Mouse (Mus musculus) kidney, embryonic 16.5 days (tissue): ENCODE data around the gene Hdac9. TPM values are rescaled to one million over a fixed set of nuclear protein-coding genes. Genes with fewer than 3 reads are reported as not detected.

ENCODE experiments used
- ATAC-seq: fragments of 200-750 bp; cut with Nextera tagmentation; 2 replicates; pipeline ENCODE4 v1.8.0; 2017; ENCODE audit warnings: moderate TSS enrichment; ENCODE audit not compliant: low FRiP score, low TSS enrichment
- H3K27ac ChIP-seq: fragments of 300-500 bp; sonication (generic); 2 replicates; pipeline ENCODE4 v1.5.1; 2014; ENCODE audit warnings: low read length
- H3K27me3 ChIP-seq: fragments of 300-500 bp; sonication (generic); 2 replicates; pipeline ENCODE4 v1.6.1; 2014; ENCODE audit warnings: low read length, control low read depth, mixed read lengths; ENCODE audit not compliant: insufficient read depth
- H3K36me3 ChIP-seq: fragments of 300-500 bp; sonication (generic); 2 replicates; pipeline ENCODE4 v1.6.1; 2014; ENCODE audit warnings: low read length, control low read depth, mixed read lengths; ENCODE audit not compliant: insufficient read depth
- H3K4me1 ChIP-seq: fragments of 300-500 bp; sonication (generic); 2 replicates; pipeline ENCODE4 v1.6.1; 2014; ENCODE audit warnings: low read length, control low read depth, mixed read lengths; ENCODE audit not compliant: insufficient read depth
- H3K4me2 ChIP-seq: fragments of 300-500 bp; sonication (generic); replicated peaks from 2 replicates; pipeline ENCODE4 v1.6.1; 2014; ENCODE audit warnings: low read depth, low read length
- H3K4me3 ChIP-seq: fragments of 300-500 bp; sonication (generic); 2 replicates; pipeline ENCODE4 v1.5.1; 2014; ENCODE audit warnings: mild to moderate bottlenecking, low read length
- H3K9ac ChIP-seq: fragments of 300-500 bp; sonication (generic); replicated peaks from 2 replicates; pipeline ENCODE4 v1.6.1; 2014; ENCODE audit warnings: low read length
- H3K9me3 ChIP-seq: fragments of 300-500 bp; sonication (generic); 2 replicates; pipeline ENCODE4 v1.6.1; 2016; ENCODE audit warnings: low read length, control low read depth
- WGBS: fragments of 180-500 bp; shearing (Covaris S2); extraction: QIAGEN DNeasy Blood & Tissue Kit; methylation state at CpG from one replicate; pipeline ENCODE4 v1.1.7; 2014; 5-methylcytosine and 5-hydroxymethylcytosine counted together
- polyA plus RNA-seq: library from polyadenylated mRNA; unstranded; fragments of >200 nt; fragmentation: Nextera tagmentation; extraction: Ambion mirVana; gene quantifications from 2 replicates; pipeline ENCODE4 v1.2.1, GENCODE M21; 2015

The Hdac9 gene
- polyA plus RNA-seq, 1 experiment from 2014 or later, result 3.9 TPM

- ATAC-seq, result no peak
- Histone ChIP-seq H3K9me3 (no peaks in the 10 kb centered on the region), H3K36me3 (no peaks in the 10 kb centered on the region), H3K4me1 (no peaks in the 10 kb centered on the region), H3K27ac (no peak overlapping the region), H3K4me2 (no peak overlapping the region), H3K27me3 (no peaks in the 10 kb centered on the region), H3K9ac (no peak overlapping the region), H3K4me3 (no peak overlapping the region)
- WGBS, result 76% methylated on average over 2 of the region's 2 CpGs
Observed at GRCm38 (mm10) chr12:34874926-34875325, 42.0 kb downstream of the Hdac9 start.

DNA sequence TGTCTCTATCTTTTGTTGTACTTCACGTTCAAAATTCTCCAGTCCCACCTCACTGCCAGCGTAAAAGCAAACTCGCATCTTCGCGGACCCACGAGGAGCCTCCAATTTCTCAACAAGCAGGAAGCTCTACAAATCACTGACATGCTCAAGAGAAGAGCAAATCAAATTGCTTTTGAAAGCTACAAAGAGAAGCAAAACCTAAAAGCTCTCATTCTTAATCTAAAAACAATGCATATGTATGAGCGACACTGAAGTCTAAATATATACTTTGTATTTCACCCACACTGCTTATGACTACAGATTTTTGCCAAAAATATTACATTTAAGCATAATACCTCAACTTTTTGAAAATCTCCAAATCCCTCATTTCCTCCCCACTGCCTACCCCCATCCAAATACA lies 45.9 kb downstream of the Hdac9 start:
- Histone ChIP-seq H3K9ac (no peak overlapping the region), H3K4me2 (no peak overlapping the region), H3K4me3 (no peak overlapping the region), H3K9me3 (no peaks in the 10 kb centered on the region), H3K27me3 (no peaks in the 10 kb centered on the region), H3K36me3 (no peaks in the 10 kb centered on the region), H3K4me1 (no peaks in the 10 kb centered on the region), H3K27ac (no peak overlapping the region)
- ATAC-seq, result no peak
- 70% methylated on average over 7 of the region's 7 CpGs for WGBS

GRCm38 (mm10) chr12:34841196-34841595 lies 75.7 kb downstream of the Hdac9 start:
- Histone ChIP-seq H3K9ac (no peak overlapping the region), H3K27me3 (no peaks in the 10 kb centered on the region), H3K4me1 (no peaks in the 10 kb centered on the region), H3K4me2 (no peak overlapping the region), H3K27ac (no peak overlapping the region), H3K9me3 (no peaks in the 10 kb centered on the region), H3K4me3 (no peak overlapping the region), H3K36me3 (no peaks in the 10 kb centered on the region)
- no peak for ATAC-seq
- WGBS, result 86% methylated on average over 4 of the region's 4 CpGs

GRCm38 (mm10) chr12:34837318-34837717 lies 79.6 kb downstream of the Hdac9 start:
- WGBS, result 68% methylated on average over 5 of the region's 5 CpGs
- no peaks in the 10 kb centered on the region for H3K4me1 ChIP-seq
- no peaks in the 10 kb centered on the region for H3K27me3 ChIP-seq
- no peak overlapping the region for H3K9ac ChIP-seq
- H3K36me3 ChIP-seq, result no peaks in the 10 kb centered on the region
- H3K27ac ChIP-seq, result no peak overlapping the region
- H3K4me3 ChIP-seq, result no peak overlapping the region
- no peak overlapping the region for H3K4me2 ChIP-seq
- H3K9me3 ChIP-seq, result no peaks in the 10 kb centered on the region
- ATAC-seq, result no peak

DNA sequence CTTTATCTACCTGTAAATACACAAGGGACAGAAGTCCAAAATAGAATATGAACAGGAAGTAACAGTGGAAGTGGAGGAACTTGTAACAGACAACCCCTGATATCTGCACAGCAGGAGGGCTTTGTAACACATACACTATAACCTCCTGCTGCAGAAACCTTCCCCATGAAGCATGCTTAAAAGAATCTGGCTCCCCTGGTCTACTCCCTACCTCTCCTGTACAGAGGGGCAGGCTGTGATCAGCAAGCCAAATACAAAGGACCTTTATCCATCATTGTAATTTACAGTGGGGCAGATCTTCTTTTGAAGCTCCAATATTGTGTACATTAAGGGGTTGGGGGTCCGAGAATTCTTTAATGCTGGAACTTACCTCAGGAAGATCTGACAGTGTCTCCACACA lies 80.0 kb downstream of the Hdac9 start:
- Histone ChIP-seq H3K4me3 (no peak overlapping the region), H3K27ac (no peak overlapping the region), H3K36me3 (no peaks in the 10 kb centered on the region), H3K27me3 (no peaks in the 10 kb centered on the region), H3K9ac (no peak overlapping the region), H3K9me3 (no peaks in the 10 kb centered on the region), H3K4me1 (no peaks in the 10 kb centered on the region), H3K4me2 (no peak overlapping the region)
- no peak for ATAC-seq
- 58% methylated on average over 1 of the region's 1 CpGs for WGBS

DNA sequence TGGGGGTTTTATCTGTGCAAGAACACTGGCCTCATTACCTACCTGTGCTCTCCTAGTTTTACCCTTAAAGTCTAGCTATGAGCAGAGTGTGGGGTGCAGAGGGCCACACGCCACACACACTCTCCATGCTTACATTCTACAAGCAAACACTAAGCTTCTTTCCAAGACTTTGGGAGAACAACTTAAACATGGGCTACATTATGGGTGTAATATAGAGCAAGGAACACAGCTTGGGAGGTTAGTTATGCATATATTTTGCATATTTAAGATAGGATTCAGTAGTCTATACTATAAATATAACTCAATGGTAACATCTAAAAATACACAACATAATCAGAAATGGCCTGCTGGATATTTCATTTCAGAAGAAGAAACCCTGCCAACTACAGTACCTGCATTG lies 80.8 kb downstream of the Hdac9 start:
- Histone ChIP-seq H3K4me2 (no peak overlapping the region), H3K36me3 (no peaks in the 10 kb centered on the region), H3K4me1 (no peaks in the 10 kb centered on the region), H3K4me3 (no peak overlapping the region), H3K9ac (no peak overlapping the region), H3K27ac (no peak overlapping the region), H3K27me3 (no peaks in the 10 kb centered on the region), H3K9me3 (no peaks in the 10 kb centered on the region)
- WGBS, result 84% methylated on average over 1 of the region's 1 CpGs
- no peak for ATAC-seq

- no peak overlapping the region for H3K9ac ChIP-seq
- no peak overlapping the region for H3K4me3 ChIP-seq
- no peak overlapping the region for H3K27ac ChIP-seq
- H3K4me2 ChIP-seq, result no peak overlapping the region
- 81% methylated on average over 3 of the region's 3 CpGs for WGBS
- no peak for ATAC-seq
- no peaks in the 10 kb centered on the region for H3K9me3 ChIP-seq
- no peaks in the 10 kb centered on the region for H3K4me1 ChIP-seq
- H3K36me3 ChIP-seq, result no peaks in the 10 kb centered on the region
- no peaks in the 10 kb centered on the region for H3K27me3 ChIP-seq
Observed at GRCm38 (mm10) chr12:34835493-34835892, 81.4 kb downstream of the Hdac9 start.

- Histone ChIP-seq H3K9ac (no peak overlapping the region), H3K9me3 (no peaks in the 10 kb centered on the region), H3K36me3 (no peaks in the 10 kb centered on the region), H3K27ac (no peak overlapping the region), H3K4me1 (no peaks in the 10 kb centered on the region), H3K27me3 (no peaks in the 10 kb centered on the region), H3K4me3 (no peak overlapping the region), H3K4me2 (no peak overlapping the region)
- WGBS, result 79% methylated on average over 3 of the region's 3 CpGs
- no peak for ATAC-seq
Observed at GRCm38 (mm10) chr12:34828684-34829083, 88.2 kb downstream of the Hdac9 start.

DNA sequence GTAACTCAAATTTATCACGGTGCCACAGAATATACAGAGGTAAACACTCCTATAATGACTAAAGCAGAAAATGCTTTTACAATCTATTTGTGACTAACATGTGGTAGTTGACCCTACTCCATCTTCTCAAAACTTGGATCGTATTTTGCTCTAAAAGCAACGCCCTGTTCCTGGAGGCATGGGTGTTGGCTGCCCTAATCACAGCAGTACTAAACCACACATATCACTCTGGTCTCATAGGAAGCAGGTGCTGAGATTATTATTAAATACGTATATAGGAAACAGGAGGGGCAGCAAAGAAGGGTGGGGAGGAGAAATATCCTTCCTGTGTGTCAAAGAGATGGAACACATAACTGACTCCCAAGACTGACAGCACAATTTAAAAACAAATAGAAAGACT lies 90.0 kb downstream of the Hdac9 start:
- no peak for ATAC-seq
- Histone ChIP-seq H3K4me3 (no peak overlapping the region), H3K4me1 (no peaks in the 10 kb centered on the region), H3K9ac (no peak overlapping the region), H3K9me3 (no peaks in the 10 kb centered on the region), H3K36me3 (no peaks in the 10 kb centered on the region), H3K27ac (no peak overlapping the region), H3K27me3 (no peaks in the 10 kb centered on the region), H3K4me2 (no peak overlapping the region)
- 75% methylated on average over 4 of the region's 4 CpGs for WGBS

DNA sequence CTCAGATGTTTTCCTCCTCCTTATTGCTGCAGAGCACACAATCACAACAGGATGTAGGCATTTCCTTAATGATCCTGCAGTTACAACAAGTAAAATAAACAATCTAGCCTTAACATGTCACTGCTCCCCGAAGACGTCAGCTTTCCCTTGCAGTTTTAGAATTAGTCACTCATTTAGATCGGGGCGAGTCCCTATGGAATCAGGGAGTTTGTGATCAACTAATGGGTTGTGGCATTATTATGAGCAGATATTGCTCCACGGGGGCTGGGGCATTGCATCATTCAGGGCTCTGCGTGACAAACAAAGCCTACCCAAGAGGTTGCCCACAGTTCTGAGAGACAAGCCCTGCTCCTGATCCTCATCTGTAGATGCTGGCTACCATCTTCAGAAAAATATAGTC lies 96.7 kb downstream of the Hdac9 start:
- no peaks in the 10 kb centered on the region for H3K9me3 ChIP-seq
- no peak overlapping the region for H3K4me2 ChIP-seq
- no peak for ATAC-seq
- peaks cover 5% of the 10 kb centered on the region; the same call in 1 of the 2 replicates for H3K4me1 ChIP-seq
- H3K27me3 ChIP-seq, result no peaks in the 10 kb centered on the region
- no peaks in the 10 kb centered on the region for H3K36me3 ChIP-seq
- no peak overlapping the region for H3K27ac ChIP-seq
- 41% methylated on average over 6 of the region's 6 CpGs for WGBS
- no peak overlapping the region for H3K9ac ChIP-seq
- no peak overlapping the region for H3K4me3 ChIP-seq
